Mouse (Mus musculus) small intestine, adult 2 months (tissue): ENCODE data around the gene Ak1. TPM values are rescaled to one million over a fixed set of nuclear protein-coding genes. Genes with fewer than 3 reads are reported as not detected.

Source experiments
- H3K27ac ChIP-seq: fragments of 200-500 bp; 2 replicates; pipeline ENCODE4 v1.5.1; 2012; ENCODE audit warnings: low read depth, low read length, control low read depth, inconsistent platforms; ENCODE audit not compliant: insufficient read depth
- H3K27me3 ChIP-seq: fragments of 200-500 bp; 2 replicates; pipeline ENCODE4 v1.6.1; 2012; ENCODE audit warnings: mild to moderate bottlenecking, moderate library complexity, low read length, inconsistent platforms; ENCODE audit not compliant: control insufficient read depth, insufficient read depth
- H3K36me3 ChIP-seq: fragments of 200-500 bp; 2 replicates; pipeline ENCODE4 v1.6.1; 2012; ENCODE audit warnings: mild to moderate bottlenecking, low read length, control low read depth, inconsistent platforms; ENCODE audit not compliant: control insufficient read depth, insufficient read depth
- H3K4me1 ChIP-seq: fragments of 200-500 bp; 2 replicates; pipeline ENCODE4 v1.6.1; 2012; ENCODE audit warnings: low read length, inconsistent platforms, mixed read lengths; ENCODE audit not compliant: control insufficient read depth, insufficient read depth, insufficient read length
- H3K4me3 ChIP-seq: fragments of 200-500 bp; 2 replicates; pipeline ENCODE4 v1.5.1; 2012; ENCODE audit warnings: low read depth, mild to moderate bottlenecking, control low read depth, inconsistent platforms, low read length, moderate library complexity
- CTCF ChIP-seq: fragments of 200-500 bp; IDR thresholded peaks from 2 replicates; pipeline ENCODE4 v1.5.1; 2012; ENCODE audit warnings: low read depth, mild to moderate bottlenecking, control low read depth, inconsistent platforms, low read length, moderate library complexity, mixed read lengths; ENCODE audit not compliant: insufficient replicate concordance, insufficient read length; ENCODE audit errors: extremely low read depth
- POLR2A ChIP-seq: fragments of 200-500 bp; IDR thresholded peaks from 2 replicates; pipeline ENCODE4 v1.6.1; 2012; ENCODE audit warnings: low read depth, mild to moderate bottlenecking, control low read depth, inconsistent platforms, low read length, moderate library complexity
- WGBS: fragments of 180-500 bp; shearing (Covaris S2); methylation state at CpG from one replicate; pipeline ENCODE4 v1.1.7; 2018; 5-methylcytosine and 5-hydroxymethylcytosine counted together
- polyA plus RNA-seq: library from polyadenylated mRNA; depleted of rRNA; stranded (reverse); fragments of >200 nt; gene quantifications from 2 replicates; pipeline ENCODE4 v1.2.3, GENCODE M21; 2012

Ak1 gene
- polyA plus RNA-seq, 1 experiment: 3.4 TPM

- H3K27me3 ChIP-seq: no peaks in the 10 kb centered on the region
- peak overlapping the region; percentile 30 for H3K4me3 ChIP-seq
- TF ChIP-seq POLR2A (no peak), CTCF (no peak)
- no peaks in the 10 kb centered on the region for H3K36me3 ChIP-seq
- 92% methylated on average over 7 of the region's 7 CpGs for WGBS
- H3K27ac ChIP-seq: peak overlapping the region; percentile 43
- H3K4me1 ChIP-seq: peaks cover 6% of the 10 kb centered on the region
These were observed 15.1 kb downstream of the Ak1 start for GRCm38 (mm10) chr2:32636617-32637016.

GRCm38 (mm10) chr2:32637778-32638281 lies 16.3 kb downstream of the Ak1 start:
- TF ChIP-seq POLR2A (no peak), CTCF (no peak)

GRCm38 (mm10) chr2:32639632-32640031 lies 18.1 kb downstream of the Ak1 start:
- no peak overlapping the region for H3K4me3 ChIP-seq
- 32% methylated on average over 1 of the region's 1 CpGs for WGBS
- H3K27me3 ChIP-seq: no peaks in the 10 kb centered on the region
- TF ChIP-seq POLR2A: no peak
- no peak for TF ChIP-seq CTCF
- H3K36me3 ChIP-seq: no peaks in the 10 kb centered on the region
- H3K4me1 ChIP-seq: peaks cover 3% of the 10 kb centered on the region; the same call in 1 of the 2 replicates
- no peak overlapping the region for H3K27ac ChIP-seq

More at GRCm38 (mm10) chr2:32637778-32638281, 16.3 kb downstream of the Ak1 start:
- H3K27ac ChIP-seq: 0 out of 2 replicates have a peak overlapping the region, but pooled peaks have one; percentile 5
- H3K4me3 ChIP-seq: no peak overlapping the region
- no peaks in the 10 kb centered on the region for H3K36me3 ChIP-seq
- no peaks in the 10 kb centered on the region for H3K27me3 ChIP-seq
- H3K4me1 ChIP-seq: peaks cover 6% of the 10 kb centered on the region
- WGBS: 49% methylated on average over 11 of the region's 11 CpGs

- TF ChIP-seq POLR2A: no peak
- no peak for TF ChIP-seq CTCF
- Histone ChIP-seq H3K27me3 (no peaks in the 10 kb centered on the region), H3K27ac (no peak overlapping the region), H3K4me1 (peaks cover 3% of the 10 kb centered on the region; the same call in 1 of the 2 replicates), H3K36me3 (no peaks in the 10 kb centered on the region), H3K4me3 (no peak overlapping the region)
- WGBS: 68% methylated on average over 6 of the region's 6 CpGs
These were observed 19.0 kb downstream of the Ak1 start for GRCm38 (mm10) chr2:32640550-32641051.

GRCm38 (mm10) chr2:32641810-32642209 lies 20.3 kb downstream of the Ak1 start:
- H3K4me1 ChIP-seq: peaks cover 3% of the 10 kb centered on the region; the same call in 1 of the 2 replicates
- no peak for TF ChIP-seq CTCF
- TF ChIP-seq POLR2A: no peak
- no peak overlapping the region for H3K4me3 ChIP-seq
- no peaks in the 10 kb centered on the region for H3K36me3 ChIP-seq
- H3K27me3 ChIP-seq: no peaks in the 10 kb centered on the region
- 85% methylated on average over 5 of the region's 5 CpGs for WGBS
- H3K27ac ChIP-seq: no peak overlapping the region

- no peak overlapping the region for H3K27ac ChIP-seq
- peaks cover 3% of the 10 kb centered on the region; the same call in 1 of the 2 replicates for H3K4me1 ChIP-seq
- no peaks in the 10 kb centered on the region for H3K36me3 ChIP-seq
- H3K27me3 ChIP-seq: no peaks in the 10 kb centered on the region
- no peak overlapping the region for H3K4me3 ChIP-seq
- no peak for TF ChIP-seq POLR2A
- no peak for TF ChIP-seq CTCF
- 81% methylated on average over 7 of the region's 7 CpGs for WGBS
These were observed 21.3 kb downstream of the Ak1 start for GRCm38 (mm10) chr2:32642813-32643212.

- Histone ChIP-seq H3K4me3 (no peak overlapping the region), H3K27ac (no peak overlapping the region), H3K4me1 (no peaks in the 10 kb centered on the region; the same call in 1 of the 2 replicates), H3K36me3 (no peaks in the 10 kb centered on the region), H3K27me3 (no peaks in the 10 kb centered on the region)
- no peak for TF ChIP-seq POLR2A
- TF ChIP-seq CTCF: no peak
- 67% methylated on average over 9 of the region's 9 CpGs for WGBS
These were observed 22.5 kb downstream of the Ak1 start for GRCm38 (mm10) chr2:32644083-32644482.
